Mouse (Mus musculus): ENCODE measurements around the gene Olfr1242. TPM values are rescaled to one million over a fixed set of nuclear protein-coding genes. Genes with fewer than 3 reads are reported as not detected.

The Olfr1242 gene
- total RNA-seq (2023) = not detected

GRCm38 (mm10) chr2:89498235-89498634 lies at the start of gene Olfr1242:
Olfr1242 (minus strand) TSS chr2:89498335.

GRCm38 (mm10) chr2:89531387-89531786 lies 33.3 kb upstream of the Olfr1242 start, which contains the start of gene Olfr1243:
Olfr1243 (minus strand) TSS chr2:89531487.

GRCm38 (mm10) chr2:89487026-89487425 lies 11.1 kb downstream of the Olfr1242 start, which contains the start of gene Olfr1241:
Olfr1241 (minus strand) TSS chr2:89487126.

DNA sequence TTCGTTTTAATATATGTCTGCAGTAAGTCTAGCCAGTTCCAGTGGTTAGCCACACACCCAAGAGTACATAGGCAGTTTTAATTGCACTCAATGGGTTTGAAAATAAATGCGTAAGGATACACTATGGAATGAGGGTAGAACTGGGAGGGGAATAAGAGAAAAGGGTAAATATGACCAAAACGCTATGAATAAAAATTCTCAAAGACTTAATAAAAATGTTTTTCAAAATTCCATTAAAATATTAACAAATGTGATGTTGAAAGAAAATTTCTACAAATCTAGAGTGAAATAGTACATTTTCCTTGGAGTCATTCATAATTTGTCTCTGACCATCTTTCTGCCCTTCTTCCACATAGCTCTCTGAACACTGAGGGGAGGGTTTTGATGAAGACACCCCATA lies 55.2 kb downstream of the Olfr1242 start, which contains the start of gene Olfr1240:
Olfr1240 (minus strand) TSS at position 101 of the 400 bp plus-strand sequence.

Other genes starting within 250 kb of the Olfr1242 start
- not detected for gene Olfr1228, start 244.3 kb downstream of the Olfr1242 start, total RNA-seq (2023)
- gene Olfr1229, start 210.3 kb downstream of the Olfr1242 start, total RNA-seq (2023) = not detected
- not detected for gene Olfr1230, start 201.1 kb downstream of the Olfr1242 start, total RNA-seq (2023)
- gene Olfr1231, start 191.3 kb downstream of the Olfr1242 start, total RNA-seq (2023) = not detected
- not detected for gene Olfr1232, start 168.7 kb downstream of the Olfr1242 start, total RNA-seq (2023)
- not detected for gene Olfr1233, start 155.9 kb downstream of the Olfr1242 start, total RNA-seq (2023)
- not detected for gene Olfr1234, start 133.5 kb downstream of the Olfr1242 start, total RNA-seq (2023)
- gene Olfr1238, start 88.7 kb downstream of the Olfr1242 start, total RNA-seq (2023) = not detected
- not detected for gene Olfr1239, start 77.9 kb downstream of the Olfr1242 start, total RNA-seq (2023)
- not detected for gene Olfr1240, start 55.3 kb downstream of the Olfr1242 start, total RNA-seq (2023)
- not detected for gene Olfr1241, start 11.2 kb downstream of the Olfr1242 start, total RNA-seq (2023)
- not detected for gene Olfr1243, start 33.2 kb upstream of the Olfr1242 start, total RNA-seq (2023)
- not detected for gene Olfr1245, start 80.1 kb upstream of the Olfr1242 start, total RNA-seq (2023)
- gene Olfr1246, start 94.8 kb upstream of the Olfr1242 start, total RNA-seq (2023) = not detected
- under 1 TPM in 1 of 2 experiments, not detected in 1; 0.09 TPM for gene Olfr1247, start 115.8 kb upstream of the Olfr1242 start, total RNA-seq (2023)
- gene Olfr1248, start 119.9 kb upstream of the Olfr1242 start, total RNA-seq (2023) = not detected
- not detected for gene Olfr1249, start 136.6 kb upstream of the Olfr1242 start, total RNA-seq (2023)
- not detected for gene Olfr1250, start 163.1 kb upstream of the Olfr1242 start, total RNA-seq (2023)
- not detected for gene Olfr1251, start 173.6 kb upstream of the Olfr1242 start, total RNA-seq (2023)
- not detected for gene Olfr1252, start 226.7 kb upstream of the Olfr1242 start, total RNA-seq (2023)